Mouse (Mus musculus) CD8-positive naive resting alpha-beta T cell, adult 2 months (primary cell): Measurements from ENCODE around the gene Id3.

Experiments
- DNase-seq, 2 experiments: peaks; one replicate each; pipeline ENCODE4 v3.0.0; 2022; ENCODE audit warnings: low read depth in 2 of 2, low spot score in 2 of 2

The Id3 gene

GRCm38 (mm10) chr4:136123792-136124161 is 19.5 kb upstream of the Id3 start:
- DNase-seq, result no peak

DNA sequence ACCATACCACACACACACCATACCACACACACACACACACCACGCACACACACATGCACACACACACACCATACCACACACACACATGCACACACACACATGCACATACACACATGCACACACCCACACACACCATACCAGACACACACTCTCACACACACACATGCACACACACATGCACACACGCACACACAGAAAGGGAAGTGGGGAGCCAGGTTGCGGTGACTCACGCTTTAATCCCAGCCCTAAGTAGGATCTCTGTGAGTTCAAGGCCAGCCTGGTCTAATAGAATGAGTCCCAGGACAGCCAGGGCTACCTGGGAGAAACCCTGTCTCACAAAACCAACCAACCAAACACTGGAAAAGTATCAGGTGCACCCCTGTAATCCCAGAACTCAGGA is 18.7 kb upstream of the Id3 start:
- DNase-seq, result no peak

- DNase-seq, result no peak
Measured at GRCm38 (mm10) chr4:136125458-136125857, 17.8 kb upstream of the Id3 start.

DNA sequence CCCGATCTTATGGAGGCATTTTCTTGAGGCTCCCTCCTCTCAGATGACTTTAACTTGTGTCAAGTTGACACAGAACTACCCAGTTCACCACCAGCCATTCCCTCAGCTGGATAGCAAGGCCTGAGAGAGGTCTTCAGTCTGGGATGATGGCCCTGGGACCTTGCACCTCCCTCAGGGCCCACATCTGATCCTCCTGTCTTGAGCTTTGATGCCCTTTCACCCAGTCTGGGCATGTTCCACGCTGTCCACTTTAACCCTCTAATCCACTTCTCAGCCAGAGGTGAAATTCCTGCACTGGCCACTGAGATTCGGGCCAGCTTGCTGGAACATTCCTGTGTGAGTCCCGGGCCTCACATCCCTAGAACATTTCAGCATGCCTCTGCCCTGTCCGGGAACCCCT is 17.3 kb upstream of the Id3 start:
- DNase-seq, result no peak

GRCm38 (mm10) chr4:136127670-136128069 is 15.6 kb upstream of the Id3 start:
- no peak for DNase-seq

GRCm38 (mm10) chr4:136129842-136130241 is 13.5 kb upstream of the Id3 start:
- no peak for DNase-seq

- DNase-seq, result no peak
Measured at GRCm38 (mm10) chr4:136133801-136134200, 9.5 kb upstream of the Id3 start.

DNA sequence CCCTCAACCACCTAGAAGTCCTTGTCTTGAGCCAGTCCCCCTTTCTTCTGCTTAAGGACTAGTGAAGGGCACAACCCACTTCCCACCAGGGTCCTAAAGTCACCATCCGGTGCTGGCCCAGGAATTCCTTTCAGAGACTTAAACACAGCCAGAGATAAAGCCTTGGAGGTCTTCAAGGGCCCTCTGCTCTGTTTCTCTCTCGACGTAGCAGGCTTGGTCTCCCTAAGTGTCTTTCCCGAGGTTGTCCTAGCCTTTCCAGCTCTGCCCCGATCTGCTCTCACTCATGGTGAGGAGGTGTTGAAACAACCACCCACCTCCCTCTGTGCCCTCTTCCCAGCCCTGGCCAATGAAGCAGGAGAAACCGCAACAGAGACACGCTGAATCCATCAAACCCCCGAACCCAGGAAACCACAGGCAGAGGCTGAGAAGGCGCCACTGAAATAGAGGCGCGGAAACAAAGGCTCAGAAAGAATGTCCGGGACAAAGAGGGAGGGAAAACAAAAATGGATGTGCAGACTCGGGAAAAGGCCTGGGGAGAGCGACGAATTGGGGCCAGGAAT is 8.8 kb upstream of the Id3 start:
- DNase-seq, result no peak

- DNase-seq, result no peak
Measured at GRCm38 (mm10) chr4:136134978-136135873, 8.1 kb upstream of the Id3 start.

GRCm38 (mm10) chr4:136135874-136136728 is 7.2 kb upstream of the Id3 start:
- no peak for DNase-seq

DNA sequence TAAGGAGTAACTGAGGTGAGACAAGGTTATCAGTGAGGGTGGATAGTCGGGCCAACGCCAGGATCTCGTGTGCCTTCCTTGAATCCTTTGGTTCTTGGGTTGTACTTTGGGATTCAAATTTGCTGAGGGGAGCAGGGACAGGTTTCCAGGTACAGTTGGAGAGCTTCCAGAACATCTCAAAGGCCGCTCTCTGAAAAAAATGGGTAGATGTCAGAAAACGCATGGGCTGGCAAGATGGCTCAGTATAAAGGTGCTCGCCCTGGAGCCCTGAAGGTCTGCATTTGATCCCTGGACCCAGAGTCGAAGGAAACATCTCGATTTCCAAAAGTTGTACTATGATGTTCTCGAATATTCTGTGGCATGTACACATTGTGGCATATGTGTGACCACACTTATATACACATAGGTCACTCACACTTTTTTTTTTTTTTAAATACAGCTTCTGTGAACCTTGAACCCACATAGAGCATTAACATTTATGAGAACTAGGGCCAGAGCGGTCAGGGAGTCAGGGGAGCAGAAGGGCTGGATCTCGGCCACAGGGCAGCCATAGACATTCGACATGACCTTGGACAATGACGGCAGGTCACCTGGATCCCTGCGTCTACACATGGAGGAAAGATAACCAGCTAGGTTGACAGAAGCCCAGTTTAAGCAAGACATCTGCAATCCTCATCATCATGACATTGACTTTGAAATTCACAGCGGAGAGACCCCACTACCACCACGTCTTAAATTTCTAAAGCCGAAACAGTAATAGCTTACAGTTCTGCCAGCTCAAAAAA is 3.8 kb upstream of the Id3 start:
- no peak for DNase-seq

- no peak for DNase-seq
Measured at GRCm38 (mm10) chr4:136140327-136141250, 2.7 kb upstream of the Id3 start.

- DNase-seq, result no peak
Measured at GRCm38 (mm10) chr4:136142267-136143192, 767 bp upstream of the Id3 start.

DNA sequence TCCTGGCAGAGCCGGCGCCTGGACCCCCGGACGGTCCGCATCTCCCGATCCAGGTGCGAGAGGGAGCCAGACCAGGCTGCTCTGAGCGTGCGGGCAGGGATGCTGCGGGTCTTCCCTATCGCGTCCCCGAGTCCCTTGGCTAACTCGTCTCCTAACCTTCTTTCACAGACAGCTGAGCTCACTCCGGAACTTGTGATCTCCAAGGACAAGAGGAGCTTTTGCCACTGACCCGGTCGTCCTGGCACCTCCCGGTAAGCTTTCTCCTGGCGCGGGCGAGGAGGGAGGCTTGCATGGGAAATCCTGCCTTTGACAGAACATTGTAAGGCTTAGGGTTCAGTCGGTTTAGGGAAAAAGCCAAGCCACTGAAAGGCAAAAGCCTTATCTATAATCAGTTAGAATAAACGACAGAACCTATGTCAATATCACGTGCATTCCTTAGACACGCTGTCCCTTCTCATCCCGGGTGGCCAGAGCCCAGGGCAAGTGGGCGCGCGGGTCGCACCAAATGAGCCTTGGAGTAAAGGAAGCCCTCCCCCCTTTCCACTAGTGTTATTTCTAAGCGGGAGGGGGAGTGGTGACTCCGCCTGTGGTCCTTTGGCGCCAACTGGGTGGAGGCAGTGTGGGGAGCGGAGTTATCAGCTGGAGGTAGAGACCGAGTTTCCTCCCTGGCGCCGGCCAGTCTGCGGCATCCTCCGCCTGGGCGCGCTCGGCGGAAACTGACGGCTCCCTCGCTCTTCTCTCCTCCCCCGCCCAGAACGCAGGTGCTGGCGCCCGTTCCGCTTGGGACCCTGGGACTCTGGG is 1.0 kb downstream of the Id3 start:
- DNase-seq, result peak; percentile 53 to 56

DNA sequence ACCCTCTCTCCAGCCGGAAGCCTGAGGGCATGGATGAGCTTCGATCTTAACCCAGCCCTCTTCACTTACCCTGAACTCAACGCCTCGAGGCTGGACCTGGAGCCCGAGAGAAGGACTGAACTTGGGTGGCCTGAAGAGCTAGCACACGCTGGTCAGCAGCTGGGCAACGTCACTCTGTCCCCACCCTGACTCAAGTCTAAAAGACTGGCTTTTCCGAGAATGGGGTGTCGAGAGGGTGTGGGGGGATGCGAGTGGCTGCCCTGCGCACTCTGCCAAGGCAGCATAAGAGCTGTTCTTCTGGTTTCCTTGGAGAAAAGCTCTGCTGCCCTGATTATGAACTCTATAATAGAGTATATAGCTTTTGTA is 1.6 kb downstream of the Id3 start:
- DNase-seq, result no peak

- no peak for DNase-seq
Measured at GRCm38 (mm10) chr4:136145362-136145885, 2.1 kb downstream of the Id3 start.

GRCm38 (mm10) chr4:136145991-136146711 is 2.9 kb downstream of the Id3 start:
- no peak for DNase-seq
